Mouse (Mus musculus) spleen, postnatal 4 days (tissue): ENCODE results near the gene Ehd4.

Source experiments
- DNase-seq, 2 experiments: peaks; one replicate each; pipeline ENCODE4 v3.0.0; 2022; ENCODE audit warnings: low spot score in 2 of 2

Ehd4 gene

GRCm38 (mm10) chr2:120108077-120108476 is 46.3 kb downstream of the Ehd4 start:
- no peak for DNase-seq

- no peak for DNase-seq
Measured at GRCm38 (mm10) chr2:120107446-120107845, 47.0 kb downstream of the Ehd4 start.

- DNase-seq: no peak
Measured at GRCm38 (mm10) chr2:120106397-120106973, 47.9 kb downstream of the Ehd4 start.

GRCm38 (mm10) chr2:120105861-120106260 is 48.5 kb downstream of the Ehd4 start:
- no peak for DNase-seq

- no peak for DNase-seq
Measured at GRCm38 (mm10) chr2:120102881-120103280, 51.5 kb downstream of the Ehd4 start.

GRCm38 (mm10) chr2:120102450-120102849 is 52.0 kb downstream of the Ehd4 start:
- DNase-seq: no peak

GRCm38 (mm10) chr2:120101961-120102360 is 52.4 kb downstream of the Ehd4 start:
- peak in 1 of 2 experiments; percentile 55 for DNase-seq

GRCm38 (mm10) chr2:120099886-120100285 is 54.5 kb downstream of the Ehd4 start:
- peak in 1 of 2 experiments; percentile 66 for DNase-seq

- peak in 1 of 2 experiments; percentile 46 for DNase-seq
Measured at GRCm38 (mm10) chr2:120099263-120099662, 55.1 kb downstream of the Ehd4 start.

GRCm38 (mm10) chr2:120098781-120099202 is 55.6 kb downstream of the Ehd4 start:
- no peak for DNase-seq

- DNase-seq: peak; percentile 36 to 64
Measured at GRCm38 (mm10) chr2:120097868-120098267, 56.5 kb downstream of the Ehd4 start.

GRCm38 (mm10) chr2:120096711-120097110 is 57.7 kb downstream of the Ehd4 start:
- DNase-seq: no peak

GRCm38 (mm10) chr2:120096191-120096590 is 58.2 kb downstream of the Ehd4 start:
- no peak for DNase-seq

- no peak for DNase-seq
Measured at GRCm38 (mm10) chr2:120095171-120095570, 59.2 kb downstream of the Ehd4 start.

GRCm38 (mm10) chr2:120093671-120094430 is 60.6 kb downstream of the Ehd4 start:
- peak; percentile 41 to 79 for DNase-seq

GRCm38 (mm10) chr2:120090979-120091378 is 63.4 kb downstream of the Ehd4 start:
- DNase-seq: no peak

GRCm38 (mm10) chr2:120087897-120088296 is 66.5 kb downstream of the Ehd4 start:
- DNase-seq: no peak

GRCm38 (mm10) chr2:120087391-120087790 is 67.0 kb downstream of the Ehd4 start:
- no peak for DNase-seq

GRCm38 (mm10) chr2:120086038-120086437 is 68.4 kb downstream of the Ehd4 start:
- no peak for DNase-seq

GRCm38 (mm10) chr2:120084593-120085361 is 69.6 kb downstream of the Ehd4 start:
- peak in 1 of 2 experiments; percentile 28 for DNase-seq

- no peak for DNase-seq
Measured at GRCm38 (mm10) chr2:120082416-120082815, 72.0 kb downstream of the Ehd4 start.

- DNase-seq: peak in 1 of 2 experiments; percentile 24
Measured at GRCm38 (mm10) chr2:120076076-120076705, 78.2 kb downstream of the Ehd4 start.
